Mouse (Mus musculus): ENCODE measurements around the gene Trpm7.
A peak's percentile ranks its signal among the peaks of the same experiment; 100 is the strongest.

Gene Trpm7

DNA sequence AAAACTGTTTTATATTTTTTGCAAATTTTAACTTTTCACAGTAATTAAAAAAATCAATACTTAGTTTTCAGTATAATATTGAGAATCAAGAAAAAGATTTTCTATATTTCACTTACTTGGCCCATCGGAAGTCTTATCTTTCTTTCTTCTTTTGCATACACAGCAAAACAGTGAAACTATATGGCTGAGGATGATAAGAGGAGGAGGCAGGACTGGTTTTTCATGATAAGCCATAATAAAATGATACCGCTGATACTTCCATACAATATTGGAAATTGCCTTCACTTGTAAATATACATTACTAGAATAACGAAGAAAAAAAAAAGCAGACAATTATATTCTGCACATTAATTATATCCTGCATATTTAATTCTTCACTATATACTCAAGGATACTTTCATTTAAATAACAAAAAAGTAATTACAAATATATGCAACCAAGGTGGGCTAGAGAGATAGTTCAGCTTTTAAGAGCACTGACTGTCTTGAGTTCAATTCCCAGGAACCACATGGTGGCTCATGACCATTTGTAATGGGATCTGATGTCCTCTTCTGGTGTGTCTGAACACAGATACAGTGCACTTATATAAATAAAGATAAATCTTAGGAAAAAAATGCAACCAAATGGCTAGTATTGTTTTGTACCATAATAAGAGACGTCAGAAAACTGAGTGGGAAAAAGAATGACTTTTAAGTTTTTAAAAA lies 59.2 kb downstream of the Trpm7 start:
- DNase-seq = peak; percentile 30

DNA sequence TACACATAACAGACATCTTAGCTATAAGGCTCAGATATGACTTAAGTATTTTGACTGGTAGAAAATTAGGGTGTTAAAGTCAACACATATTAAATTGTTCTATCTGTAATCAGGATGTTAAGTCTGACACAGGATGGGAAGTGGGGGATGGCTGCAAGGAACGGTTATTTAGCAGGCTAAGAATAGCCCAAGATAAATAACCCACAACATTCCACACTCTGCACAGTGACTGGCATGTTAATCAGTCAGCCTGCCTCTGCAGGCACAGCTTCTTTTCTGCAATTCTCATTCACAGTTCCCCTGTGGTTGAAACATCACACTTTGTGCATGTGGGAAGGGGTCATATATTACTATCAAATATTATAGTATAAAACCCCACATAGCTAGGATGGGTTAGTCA lies 60.2 kb downstream of the Trpm7 start:
- peak; percentile 80 for DNase-seq

DNA sequence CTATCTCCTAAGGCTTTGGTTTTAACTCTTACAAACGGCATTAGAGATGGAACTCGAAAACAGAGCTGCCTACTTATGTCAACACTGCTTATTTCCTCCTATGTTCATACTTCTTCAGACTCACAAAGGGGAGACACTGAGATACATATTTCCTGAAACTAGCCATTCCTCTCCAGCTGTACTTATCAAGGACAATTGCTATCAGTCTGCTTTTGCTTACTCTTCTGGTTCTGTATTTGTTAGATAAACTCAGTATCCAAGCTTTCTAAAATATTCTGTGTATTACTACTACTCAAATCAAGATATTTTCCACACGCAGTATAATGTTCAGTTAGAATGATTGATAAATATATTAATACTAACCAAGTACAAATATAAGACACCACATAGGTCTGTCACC lies 74.0 kb downstream of the Trpm7 start:
- no peak for DNase-seq

DNA sequence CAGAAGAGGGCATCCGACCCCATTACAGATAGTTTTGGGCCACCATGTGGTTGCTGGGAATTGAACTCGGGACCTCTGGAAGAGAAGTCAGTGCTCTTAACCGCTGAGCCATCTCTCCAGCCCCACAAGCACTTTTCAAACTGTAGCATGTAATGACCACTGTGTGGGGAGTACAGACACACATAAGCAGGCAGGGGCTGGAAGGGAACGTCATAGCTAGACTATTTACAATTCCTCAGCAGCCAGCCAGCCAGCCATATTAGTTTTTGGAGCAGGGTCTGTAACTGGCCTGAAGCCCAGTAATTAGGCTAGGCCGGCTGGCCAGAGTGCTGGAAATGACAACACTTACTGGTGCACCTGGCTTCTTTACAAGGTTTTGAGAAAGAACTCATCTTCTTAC lies 77.6 kb downstream of the Trpm7 start:
- peak; percentile 56 for DNase-seq

DNA sequence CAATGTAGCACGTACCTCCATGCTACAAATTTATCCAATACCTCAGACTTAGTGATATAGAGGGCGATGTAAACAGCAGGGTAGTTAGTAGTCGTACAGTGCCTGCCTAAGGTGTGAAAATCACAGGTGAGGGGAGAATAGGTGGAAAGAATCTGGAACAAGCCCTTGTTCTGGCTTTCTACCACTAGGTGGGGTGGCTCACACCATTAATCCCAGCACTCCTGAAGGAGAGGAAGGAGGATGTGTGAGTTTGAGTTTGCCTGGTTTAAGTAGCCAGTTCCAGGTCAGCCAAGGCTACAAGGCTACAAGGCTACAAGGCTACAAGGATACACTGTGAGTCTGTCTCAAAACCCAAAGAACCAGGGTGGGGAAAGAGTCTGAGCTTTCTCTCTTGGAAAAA lies 80.3 kb downstream of the Trpm7 start:
- DNase-seq = peak; percentile 78

DNA sequence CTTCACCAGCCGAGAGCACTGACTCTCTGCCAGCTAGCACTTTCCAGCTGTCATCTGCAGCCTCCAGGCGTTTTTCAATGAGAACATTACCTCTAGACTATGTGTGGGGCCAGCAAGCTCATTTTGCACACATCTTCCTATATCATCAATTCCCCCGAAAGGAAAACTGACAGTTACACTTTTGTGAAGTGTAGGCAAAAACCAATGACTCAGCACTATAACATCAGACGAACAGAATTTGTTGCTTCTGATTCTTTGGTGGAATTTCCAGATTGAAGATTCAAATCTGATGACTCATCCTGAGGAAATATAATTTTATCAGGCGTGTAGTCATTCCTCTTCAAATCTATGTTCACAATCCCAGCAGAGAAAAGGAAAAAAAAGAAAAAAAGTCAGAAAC lies 83.4 kb downstream of the Trpm7 start:
- peak; percentile 54 for DNase-seq

DNA sequence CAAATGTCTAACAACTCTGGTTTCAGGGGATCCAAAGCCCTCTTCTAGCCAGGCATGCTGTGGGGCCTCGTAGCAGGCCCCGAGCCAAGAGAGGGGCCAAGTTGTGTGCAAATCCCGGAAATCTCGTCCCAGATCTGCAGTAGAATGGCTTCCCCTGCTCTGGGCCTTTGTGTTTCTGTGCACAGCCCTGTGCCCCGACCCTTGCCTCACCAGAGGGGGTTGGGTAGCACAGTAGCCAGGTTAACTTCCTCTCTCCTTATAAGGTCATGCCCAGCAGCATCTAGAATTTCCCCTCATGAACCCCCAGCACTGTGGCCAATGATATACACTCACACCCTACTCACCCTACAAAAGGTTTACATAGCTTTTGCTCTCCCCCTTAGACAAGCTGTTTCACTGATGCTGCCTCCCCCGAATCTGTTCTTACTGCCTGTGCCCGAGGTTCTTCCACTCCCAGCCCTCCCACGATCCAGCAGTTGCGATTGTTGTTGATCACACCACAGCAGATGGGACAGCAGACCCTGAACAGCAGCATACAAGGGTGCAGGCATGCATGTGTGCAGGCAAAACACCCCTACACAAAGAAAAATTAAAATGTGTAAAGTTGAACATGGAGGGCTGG lies 88.2 kb downstream of the Trpm7 start:
- DNase-seq = peak; percentile 66

DNA sequence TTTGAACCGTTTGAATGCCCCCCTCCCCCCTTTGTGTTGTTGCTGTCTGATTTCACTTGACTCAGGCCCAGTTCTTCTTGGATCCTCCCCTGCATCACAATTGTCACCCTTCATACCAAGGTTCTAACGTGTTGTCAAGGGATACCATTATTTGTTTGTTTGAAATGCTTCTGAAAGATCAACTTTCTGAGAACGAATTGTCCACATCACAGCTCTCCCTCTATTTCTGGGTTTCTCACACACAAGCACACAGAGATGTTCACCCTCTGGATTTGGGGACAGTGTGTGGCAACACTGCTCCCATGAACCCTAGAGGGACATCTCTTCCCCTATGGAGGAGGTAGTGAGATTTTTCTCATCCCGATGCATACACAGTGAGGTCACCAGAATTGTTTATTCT lies 92.7 kb downstream of the Trpm7 start, which contains the start of gene Usp50:
Gene Usp50 (minus strand): TSS at position 101 of the 400 bp plus-strand sequence.
- no peak for DNase-seq

DNA sequence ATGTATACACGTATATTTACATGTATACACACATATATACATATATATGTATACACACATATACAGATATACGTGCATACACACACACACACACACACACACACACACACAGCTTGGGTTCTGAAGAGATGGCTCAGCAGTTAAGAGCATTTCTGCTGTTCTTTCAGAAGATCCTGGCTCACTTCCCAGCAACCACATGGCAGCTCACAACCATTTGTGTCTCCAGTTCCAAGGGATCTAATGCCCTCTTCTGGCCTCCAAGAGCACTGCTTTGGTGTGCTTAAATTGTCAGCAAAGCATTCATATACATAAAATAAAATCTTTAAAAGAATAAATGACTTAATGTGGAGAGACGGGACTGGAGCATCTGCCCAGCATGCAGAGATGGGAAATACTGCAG lies 93.6 kb downstream of the Trpm7 start:
- peak; percentile 92 for DNase-seq

DNA sequence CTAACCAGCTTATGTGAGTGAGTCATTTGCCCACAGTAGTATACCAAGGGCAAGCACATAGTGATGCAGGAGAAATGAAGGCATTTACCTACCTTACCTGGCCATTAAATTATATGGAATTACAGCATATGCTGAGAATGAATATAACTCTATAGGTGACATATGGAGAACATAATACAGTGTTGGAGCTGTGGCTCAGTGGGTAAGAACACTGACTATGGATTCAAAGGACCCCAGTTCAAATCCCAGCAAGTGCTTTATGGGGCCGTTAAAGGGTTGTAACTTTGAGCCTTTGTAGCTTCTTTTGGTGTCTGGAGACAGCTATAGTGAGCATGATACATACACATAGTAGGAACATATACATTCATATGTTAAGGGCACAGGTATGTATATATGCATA lies 94.6 kb downstream of the Trpm7 start:
- peak; percentile 14 for DNase-seq

DNA sequence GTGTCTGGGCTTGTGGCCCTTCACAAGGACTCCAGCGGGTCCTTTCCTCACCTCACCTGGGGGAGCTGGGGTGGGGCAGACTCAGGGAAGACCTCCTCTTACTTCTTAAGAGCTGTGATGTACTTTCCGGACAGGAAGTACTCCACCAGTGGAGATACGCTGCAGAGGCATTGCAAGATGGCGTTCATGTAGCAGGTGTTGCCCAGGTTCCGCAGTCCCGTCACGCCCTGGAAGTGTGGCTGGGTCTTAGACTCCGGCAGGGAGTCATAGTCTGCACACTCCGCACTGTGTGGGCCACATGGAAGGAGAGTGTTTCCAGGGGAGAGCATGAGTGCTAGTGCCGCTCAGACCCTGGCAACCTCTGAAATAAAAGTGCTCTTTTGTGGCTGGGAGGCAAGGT lies 95.7 kb downstream of the Trpm7 start:
- no peak for DNase-seq

DNA sequence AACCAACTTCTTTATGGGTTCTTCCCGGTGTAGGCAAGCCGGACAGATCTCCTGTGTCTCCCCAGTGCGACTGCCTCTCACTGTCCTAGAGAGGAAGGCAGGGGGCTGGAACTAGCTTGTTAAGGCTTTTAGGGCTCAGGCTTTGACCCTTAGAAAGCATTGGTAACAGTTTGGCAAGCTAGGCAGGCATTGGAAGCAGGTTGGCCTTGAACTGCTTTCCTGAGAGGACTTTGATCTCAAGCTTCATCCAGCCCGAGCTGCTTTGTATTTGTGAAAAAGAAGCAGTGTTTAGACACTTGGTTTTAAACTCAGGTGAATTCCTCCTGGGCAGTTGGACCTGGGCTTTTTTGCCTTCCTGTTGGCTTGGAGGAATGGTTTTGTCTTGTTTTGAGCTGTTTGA lies 97.2 kb downstream of the Trpm7 start:
- no peak for DNase-seq

DNA sequence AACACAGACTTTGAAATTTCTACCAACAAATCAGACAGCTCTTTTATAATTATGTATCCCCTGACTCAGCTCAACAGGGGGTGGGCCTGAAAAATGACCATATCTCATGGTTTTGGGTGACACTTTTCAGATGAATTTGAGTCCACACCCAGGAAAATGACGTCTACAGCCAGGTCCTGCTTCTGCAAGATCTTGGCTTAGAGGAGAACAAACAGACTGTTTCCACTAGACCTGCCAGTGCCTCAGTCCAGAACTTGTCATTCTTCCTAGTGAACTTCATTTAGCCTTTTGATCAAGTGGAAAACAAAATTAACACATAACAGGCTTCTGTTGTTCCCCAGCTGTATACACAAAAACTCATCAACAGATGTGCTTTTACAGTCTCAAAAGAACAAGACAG lies 99.6 kb downstream of the Trpm7 start:
- DNase-seq = peak; percentile 86

DNA sequence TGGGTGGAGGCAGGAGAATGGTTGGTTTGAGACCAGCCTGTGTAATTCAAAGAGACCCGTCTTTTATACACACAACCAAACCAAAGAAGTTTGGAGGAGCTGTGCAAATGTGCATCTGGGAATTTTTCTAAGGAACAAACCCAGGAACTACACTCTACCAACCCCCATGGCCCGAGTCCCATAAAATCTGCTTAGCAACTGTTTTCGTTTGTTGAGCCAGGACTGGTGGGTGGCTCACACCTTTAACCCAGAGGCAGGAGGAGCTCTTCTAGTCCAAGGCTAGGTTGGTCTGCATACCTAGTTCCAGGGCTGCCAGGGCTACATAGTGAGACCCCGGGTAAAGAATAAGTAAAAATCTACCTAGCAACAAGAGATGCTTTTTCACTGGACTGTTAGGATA lies 100.1 kb downstream of the Trpm7 start:
- DNase-seq = no peak

DNA sequence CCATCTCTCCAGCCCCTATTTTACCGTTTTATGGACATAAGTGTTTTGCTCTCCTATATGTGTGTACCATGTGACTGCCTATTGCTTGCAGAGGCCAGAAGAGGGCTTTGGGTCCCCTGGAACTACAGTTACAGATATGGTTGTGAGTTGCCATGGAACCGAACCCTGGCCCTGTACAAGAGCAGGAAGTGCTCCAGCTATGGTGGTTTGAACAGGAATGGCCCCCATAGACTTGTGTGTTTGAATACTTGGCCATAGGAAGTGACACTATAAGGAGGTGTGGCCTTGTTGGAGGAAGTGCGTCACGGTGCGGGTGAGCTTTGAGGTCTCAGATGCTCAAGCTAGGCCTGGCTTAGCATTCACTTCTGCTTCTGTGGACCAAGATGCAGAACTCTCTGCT lies 103.8 kb downstream of the Trpm7 start:
- peak; percentile 68 for DNase-seq

DNA sequence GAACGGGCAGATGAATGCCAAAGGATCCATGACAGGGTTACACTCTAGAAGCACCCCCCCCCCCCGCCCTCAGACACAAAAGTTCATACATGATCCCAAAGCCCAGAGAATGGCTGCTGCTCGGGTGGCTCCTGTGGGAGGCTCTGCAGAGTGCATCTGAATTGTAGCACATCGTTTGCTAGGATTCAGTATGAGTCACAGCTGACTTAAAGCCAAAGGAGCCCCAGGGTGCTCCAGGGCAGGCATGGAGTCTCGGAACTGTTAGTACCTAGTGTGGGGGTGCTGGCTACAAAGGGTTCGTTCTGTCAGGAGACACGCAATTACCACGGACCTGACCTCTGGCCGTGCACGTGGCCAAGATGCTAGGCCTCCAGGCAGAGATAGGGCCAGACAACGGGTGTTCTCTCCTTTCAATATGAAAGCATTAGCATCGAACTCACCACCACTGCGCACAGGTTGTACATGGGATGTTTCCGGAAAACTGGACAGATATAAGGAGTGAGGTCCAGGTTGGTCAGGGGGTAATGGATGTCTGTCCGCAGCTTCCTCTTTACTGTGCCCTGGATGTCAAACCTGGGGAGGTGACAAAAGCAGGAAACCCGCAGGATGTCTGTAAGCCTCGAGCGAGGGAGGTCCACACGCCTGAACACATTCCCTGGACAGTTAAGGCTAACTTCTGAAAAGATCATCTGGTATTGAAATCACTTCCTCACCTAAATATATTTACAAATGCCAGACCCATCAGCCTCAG lies 106.4 kb downstream of the Trpm7 start:
- DNase-seq = peak; percentile 92

DNA sequence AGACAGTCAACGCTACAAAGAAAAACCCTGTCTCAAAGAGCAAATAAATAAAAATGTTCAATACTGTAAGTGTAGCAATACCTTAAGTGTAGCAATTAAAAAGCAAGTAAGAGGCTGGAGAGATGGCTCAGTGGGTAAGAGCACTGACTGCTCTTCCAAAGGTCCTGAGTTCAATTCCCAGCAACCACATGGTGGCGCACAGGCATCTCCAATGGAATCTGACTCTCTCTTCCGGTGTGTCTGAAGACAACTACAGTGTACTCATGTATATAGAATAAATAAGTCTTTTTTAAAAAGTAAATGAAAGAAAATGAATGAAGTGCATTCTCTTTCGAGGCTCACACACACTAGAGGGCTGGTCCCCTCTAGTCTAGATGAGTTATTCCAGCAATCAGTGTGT lies 107.8 kb downstream of the Trpm7 start:
- no peak for DNase-seq

DNA sequence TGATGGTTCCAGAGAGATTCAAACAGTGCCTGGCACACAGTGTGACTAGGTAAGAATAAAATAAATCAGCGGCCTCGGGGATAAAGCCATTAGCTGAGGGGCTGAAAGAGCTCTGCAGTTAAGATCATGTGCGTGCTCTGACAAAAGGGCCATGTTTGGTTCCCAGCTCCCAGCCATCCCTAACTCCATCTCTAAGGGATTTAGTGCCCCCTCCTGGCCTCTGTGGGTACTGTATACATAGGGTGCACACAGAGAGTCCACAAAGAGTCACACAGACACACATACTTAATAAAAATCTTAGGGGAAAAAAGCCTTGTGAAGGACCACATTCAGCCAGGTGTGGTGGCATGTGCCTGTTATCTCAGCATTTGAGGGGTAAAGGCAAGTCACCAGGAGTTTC lies 108.4 kb downstream of the Trpm7 start:
- no peak for DNase-seq

DNA sequence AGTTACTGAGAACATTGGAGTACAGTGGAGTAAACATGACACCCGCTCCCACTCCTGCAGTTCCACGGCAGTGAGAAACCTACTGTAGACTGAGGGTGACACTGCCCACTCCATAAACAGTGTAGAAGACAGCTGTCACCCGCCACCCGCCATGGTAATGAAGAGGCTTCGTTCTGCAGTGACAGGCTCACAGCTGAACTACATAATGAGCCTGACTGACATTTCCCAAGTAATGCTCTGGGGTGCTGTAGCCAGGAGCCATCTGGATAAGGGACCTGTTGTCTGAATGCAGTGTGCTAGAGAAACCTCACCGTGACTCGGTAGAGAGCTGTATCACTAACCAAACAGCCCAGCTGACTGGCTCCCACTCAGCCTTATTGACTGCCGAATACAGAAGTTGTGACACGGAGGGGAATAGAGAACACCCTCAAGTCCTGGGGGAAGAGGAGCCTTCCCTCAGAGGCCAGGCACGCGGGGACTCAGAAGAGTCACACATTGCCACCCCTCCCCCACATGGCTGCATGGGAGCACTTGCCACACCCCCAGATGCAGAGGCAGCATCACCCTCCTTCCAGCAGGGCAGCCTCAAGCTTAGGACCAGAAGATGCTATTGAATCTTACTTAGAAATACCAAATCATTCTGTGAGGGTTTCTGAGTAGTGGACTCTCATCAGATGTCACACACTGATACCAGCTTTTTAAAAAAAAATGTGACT lies 110.0 kb downstream of the Trpm7 start:
- no peak for DNase-seq

DNA sequence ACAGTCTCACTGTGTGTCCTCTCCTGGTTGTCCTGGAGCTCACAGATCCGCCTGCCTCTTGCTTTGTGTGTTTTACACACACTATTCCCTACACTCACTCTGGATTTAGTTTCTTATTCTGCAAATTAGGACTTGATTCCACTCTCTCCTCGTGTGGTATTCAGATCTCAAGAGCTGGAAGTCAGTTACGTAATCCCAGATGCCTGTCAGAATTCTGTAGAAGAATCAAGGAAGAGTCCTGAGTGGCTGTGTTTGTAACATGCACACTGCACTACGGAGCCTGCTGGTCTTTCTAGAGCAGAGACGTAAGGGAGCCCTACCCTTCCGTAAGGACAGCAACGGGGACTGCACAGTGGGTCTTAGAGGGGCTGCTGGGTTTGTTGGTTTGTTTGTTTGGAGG lies 116.7 kb downstream of the Trpm7 start:
- DNase-seq = no peak

DNA sequence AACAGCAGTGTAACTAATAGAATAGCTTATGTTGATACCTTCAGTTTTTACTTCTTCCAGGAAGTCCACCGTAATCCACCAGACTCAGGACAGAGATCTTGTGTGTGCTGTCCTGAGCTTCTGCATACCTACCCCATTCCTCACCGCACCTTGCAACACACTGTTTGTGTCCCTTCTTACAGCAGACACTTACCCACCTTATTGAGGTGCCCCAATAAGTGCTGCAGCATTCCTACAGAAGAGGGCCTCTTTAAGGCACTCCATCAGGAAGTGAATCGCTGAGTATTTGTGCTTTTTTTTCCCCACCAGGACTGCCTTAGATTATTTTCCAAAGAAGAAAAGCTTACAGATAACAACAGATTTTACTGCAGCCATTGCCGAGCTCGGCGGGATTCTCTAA lies 120.4 kb downstream of the Trpm7 start:
- DNase-seq = no peak

DNA sequence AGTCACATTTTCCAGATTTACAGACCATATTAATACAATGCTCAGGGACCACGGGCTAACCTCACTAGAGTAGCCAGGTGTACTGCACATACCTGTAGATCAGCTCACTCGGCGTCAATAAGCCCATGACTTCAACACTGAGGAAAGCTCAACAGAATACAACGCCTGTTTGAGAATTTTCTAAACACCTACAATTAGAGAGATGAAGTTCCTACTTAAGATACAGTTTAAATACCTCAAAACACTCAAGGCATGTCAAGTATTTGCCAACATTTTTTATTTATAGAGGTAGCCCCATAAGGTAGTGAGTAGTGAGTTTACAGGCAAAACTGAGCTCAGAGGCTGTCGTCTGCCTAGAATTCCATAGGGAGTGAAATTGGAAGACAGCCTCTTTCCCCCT lies 132.6 kb downstream of the Trpm7 start:
- peak; percentile 12 for DNase-seq

Data from heart, adult 11 months (tissue).